Mouse (Mus musculus): ENCODE measurements around the gene Mroh3.

The Mroh3 gene

GRCm38 (mm10) chr1:136212803-136213202 lies at the start of gene Mroh3:
Gene Mroh3, minus strand, starts transcription at chr1:136212828.
- peak in 1 of 2 experiments; percentile 35 for DNase-seq (ENCODE audit: inconsistent age in 2 of 2, low spot score in 1 of 2)

DNA sequence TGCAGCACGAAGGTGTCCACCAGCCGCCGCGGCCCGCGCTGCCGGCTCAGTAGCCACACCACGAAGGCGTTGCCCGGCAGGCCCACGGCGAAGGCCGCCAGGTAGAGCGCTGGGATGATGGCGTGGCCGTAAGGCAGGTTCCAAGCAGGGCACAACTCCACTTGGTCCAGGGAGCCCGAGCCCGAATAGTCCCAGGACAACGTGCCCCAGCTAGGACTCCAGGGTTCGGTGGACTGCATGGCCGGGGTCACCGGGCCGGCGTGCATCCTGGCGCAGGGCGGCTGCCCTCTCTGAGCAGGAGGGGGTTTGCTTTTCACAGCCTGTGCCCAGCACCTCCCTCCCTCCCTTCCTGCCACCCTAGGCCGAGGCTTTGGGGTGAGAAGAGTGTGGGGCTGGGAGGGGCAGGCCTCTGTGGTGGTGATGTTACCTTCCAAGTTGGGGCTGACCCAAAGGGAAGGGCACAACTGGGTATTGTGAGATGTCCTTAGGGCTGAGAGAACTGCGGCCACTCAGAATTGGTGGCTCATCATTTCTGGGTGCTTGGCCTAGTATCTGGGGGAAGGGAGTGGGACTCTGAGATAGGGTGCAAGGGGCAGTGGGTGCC lies 48.1 kb upstream of the Mroh3 start, which contains the start of gene Gpr25:
Gene Gpr25, minus strand, starts transcription at position 239 of the 604 bp plus-strand sequence.
- DNase-seq (ENCODE audit: inconsistent age in 2 of 2, low spot score in 1 of 2) = no peak

- peak; percentile 37 to 77 for DNase-seq (ENCODE audit: inconsistent age in 2 of 2, low spot score in 1 of 2)
Observed at GRCm38 (mm10) chr1:136259893-136260634, 47.4 kb upstream of the Mroh3 start.

DNA sequence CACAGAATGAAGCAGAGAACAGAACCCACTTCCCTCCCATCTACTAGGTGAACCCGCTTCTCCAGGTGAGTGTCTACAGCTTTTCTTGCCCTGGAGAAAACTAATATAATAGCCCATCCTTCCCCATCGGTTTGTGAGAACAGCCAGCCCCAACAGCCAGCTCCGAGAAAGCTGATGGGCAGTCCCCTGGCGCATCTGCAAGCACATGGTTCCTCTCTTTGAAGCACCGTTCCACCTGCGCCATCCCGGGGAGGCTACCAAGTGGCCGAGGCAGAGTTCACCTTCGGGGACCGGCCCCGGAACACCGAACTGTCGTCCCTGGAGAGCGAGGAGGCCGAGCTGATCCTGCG lies 46.9 kb upstream of the Mroh3 start:
- no peak for DNase-seq (ENCODE audit: inconsistent age in 2 of 2, low spot score in 1 of 2)

DNA sequence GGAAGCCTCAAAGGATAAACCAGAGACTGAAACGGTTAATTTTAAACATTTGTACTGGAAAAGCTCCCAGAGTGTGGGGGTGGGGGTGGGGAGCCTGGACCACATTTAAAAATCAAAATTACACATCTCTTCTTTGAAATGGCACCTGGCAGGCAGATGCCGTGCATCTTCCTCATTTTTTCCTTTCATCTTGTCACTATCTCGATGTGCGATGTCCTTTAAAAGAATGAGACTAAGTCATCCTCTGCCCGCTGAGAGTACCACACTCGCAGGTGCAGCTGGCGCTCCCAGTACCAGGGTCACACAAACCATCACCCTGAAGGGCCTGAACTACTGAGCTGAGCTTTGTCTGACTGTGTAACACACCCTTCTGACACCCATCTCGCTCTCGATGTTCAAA lies 45.9 kb upstream of the Mroh3 start:
- DNase-seq (ENCODE audit: inconsistent age in 2 of 2, low spot score in 1 of 2) = no peak

GRCm38 (mm10) chr1:136255657-136256056 lies 43.0 kb upstream of the Mroh3 start:
- DNase-seq (ENCODE audit: inconsistent age in 2 of 2, low spot score in 1 of 2) = no peak

- no peak for DNase-seq (ENCODE audit: inconsistent age in 2 of 2, low spot score in 1 of 2)
Observed at GRCm38 (mm10) chr1:136255174-136255573, 42.5 kb upstream of the Mroh3 start.

GRCm38 (mm10) chr1:136254503-136255065 lies 42.0 kb upstream of the Mroh3 start:
- no peak for DNase-seq (ENCODE audit: inconsistent age in 2 of 2, low spot score in 1 of 2)

- DNase-seq (ENCODE audit: inconsistent age in 2 of 2, low spot score in 1 of 2) = no peak
Observed at GRCm38 (mm10) chr1:136253472-136253871, 40.8 kb upstream of the Mroh3 start.

- DNase-seq (ENCODE audit: inconsistent age in 2 of 2, low spot score in 1 of 2) = no peak
Observed at GRCm38 (mm10) chr1:136249662-136250061, 37.0 kb upstream of the Mroh3 start.

DNA sequence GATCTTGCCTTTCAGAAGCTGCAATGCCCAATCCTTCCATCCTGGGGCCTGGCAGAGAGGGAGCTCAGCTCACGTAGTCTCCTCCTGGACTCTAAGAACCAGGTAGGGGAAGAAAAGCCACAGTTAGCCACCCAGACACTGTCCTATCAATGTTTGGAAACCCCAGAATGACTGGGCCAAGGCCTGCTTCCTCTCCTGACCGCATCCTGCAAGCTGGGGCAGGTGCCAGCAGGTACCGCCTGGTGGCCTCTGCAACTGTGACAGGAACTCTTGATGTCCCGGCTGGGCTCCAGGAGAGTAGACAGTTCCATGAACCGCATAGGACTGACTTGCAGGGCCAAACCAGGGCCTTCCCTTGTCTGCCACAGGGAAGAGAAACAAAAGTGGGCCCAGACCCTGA lies 34.8 kb upstream of the Mroh3 start:
- DNase-seq (ENCODE audit: inconsistent age in 2 of 2, low spot score in 1 of 2) = no peak

- no peak for DNase-seq (ENCODE audit: inconsistent age in 2 of 2, low spot score in 1 of 2)
Observed at GRCm38 (mm10) chr1:136244469-136244868, 31.8 kb upstream of the Mroh3 start.

DNA sequence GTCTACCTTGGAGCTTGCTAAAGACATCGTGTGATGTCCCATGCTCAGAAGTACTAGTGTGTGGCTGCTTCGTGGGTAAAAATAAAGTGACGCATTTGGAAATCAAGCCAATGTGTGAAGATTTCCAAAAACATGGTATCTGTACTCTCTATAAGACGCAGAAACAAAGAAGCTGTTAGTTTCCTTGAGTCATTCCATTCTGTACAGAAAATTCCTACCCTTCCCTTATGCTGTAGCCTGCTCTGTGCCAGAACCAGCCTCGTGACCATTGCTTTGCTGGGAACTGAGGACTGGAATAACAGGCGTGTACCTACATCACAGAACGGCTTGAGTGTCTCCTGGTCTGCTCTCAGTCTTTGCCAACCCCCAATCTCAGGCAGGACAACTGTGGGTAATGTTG lies 29.2 kb upstream of the Mroh3 start:
- no peak for DNase-seq (ENCODE audit: inconsistent age in 2 of 2, low spot score in 1 of 2)

DNA sequence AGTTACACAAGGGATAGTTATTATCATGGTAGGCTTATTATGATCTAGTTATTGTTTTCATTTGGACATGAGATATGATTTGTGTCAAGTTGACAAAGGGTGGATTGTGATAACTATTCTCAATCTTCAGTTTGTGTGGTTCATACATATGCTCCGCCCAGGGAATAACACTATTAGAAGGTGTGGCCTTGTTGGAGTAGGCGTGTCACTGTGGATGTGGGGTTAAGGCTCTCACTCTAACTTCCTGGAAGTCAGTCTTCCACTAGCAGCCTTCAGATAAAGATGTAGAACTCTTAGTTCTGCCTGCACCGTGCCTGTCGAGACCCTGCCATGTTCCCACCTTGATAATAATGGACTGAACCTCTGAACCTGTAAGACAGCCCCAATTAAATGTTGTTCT lies 25.9 kb upstream of the Mroh3 start:
- no peak for DNase-seq (ENCODE audit: inconsistent age in 2 of 2, low spot score in 1 of 2)

- DNase-seq (ENCODE audit: inconsistent age in 2 of 2, low spot score in 1 of 2) = no peak
Observed at GRCm38 (mm10) chr1:136234595-136235092, 22.0 kb upstream of the Mroh3 start.

DNA sequence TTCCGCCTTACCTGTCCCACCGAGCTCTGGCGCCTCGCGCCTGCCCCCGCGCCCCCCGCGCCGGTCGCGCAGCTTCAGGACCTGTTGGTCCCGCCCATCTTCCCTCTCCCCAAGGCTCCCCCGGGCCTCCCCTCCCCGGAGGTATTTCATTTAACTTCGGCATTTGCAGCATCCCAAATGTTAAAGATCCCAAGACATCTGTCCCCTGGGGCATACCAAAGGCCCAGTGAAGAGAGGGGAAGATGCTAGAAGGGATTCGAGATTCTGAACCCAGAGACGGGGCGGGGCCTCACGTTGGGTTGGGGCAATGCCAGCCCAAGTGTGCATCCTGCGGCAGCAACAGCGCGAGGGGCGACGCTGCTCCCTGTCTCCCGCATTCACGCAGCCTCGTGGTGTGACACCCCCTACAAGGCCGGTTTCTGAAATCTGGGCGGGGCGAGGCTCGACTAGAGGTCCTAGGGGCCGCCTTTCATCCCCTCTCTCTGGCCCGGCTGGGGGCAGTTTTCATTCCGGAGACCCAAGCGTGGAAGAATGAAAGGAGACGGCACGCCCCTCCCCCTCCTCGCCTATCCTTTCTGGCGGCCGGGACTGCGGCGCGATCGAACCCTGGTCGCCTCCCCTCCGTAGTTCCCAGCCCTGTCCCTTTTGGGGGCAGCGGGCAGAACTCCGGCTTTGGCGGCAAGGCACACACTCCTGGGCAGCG lies 21.4 kb upstream of the Mroh3 start, which contains the start of gene Inava:
Gene Inava, minus strand, starts transcription at position 373 of the 703 bp plus-strand sequence.
- peak; percentile 27 to 67 for DNase-seq (ENCODE audit: inconsistent age in 2 of 2, low spot score in 1 of 2)

DNA sequence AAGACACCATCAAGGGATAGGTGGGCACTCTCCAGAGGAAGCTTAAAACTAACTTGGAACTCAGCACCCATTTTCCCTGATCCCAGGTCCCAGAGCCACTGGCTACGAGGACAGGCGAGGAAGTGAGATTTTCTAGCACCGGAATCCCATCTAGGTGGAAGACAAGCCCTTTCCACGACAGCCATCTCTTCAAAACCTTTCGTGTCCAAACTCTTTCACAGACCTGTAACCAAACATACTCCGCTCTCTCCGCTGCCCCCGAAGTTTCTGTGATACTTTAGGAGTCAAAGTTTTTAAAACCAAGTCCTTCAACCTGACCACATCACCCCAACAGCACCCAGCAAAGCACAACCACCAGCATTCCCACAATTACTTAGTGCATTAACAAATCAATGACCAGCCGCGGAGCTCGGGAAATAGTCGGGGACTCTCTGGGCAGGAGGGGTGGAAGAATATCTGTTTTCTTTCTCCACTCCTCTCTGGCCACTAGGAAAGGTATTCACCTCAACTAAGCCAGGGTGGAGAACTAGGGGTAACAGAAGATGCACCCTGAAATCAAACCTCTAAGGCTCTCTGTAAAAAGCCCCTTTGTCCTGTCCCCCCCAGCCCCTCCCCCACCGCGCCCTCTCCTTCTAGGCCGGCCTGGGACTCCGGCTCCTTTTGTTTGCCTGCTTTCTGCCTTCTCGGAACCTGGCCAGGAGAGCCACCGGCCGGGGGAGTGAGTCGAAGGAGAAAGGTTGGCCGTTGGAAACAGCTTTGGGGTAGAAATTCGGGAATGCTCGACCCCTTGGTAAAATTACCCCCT lies 20.6 kb upstream of the Mroh3 start:
- peak in 1 of 2 experiments; percentile 32 for DNase-seq (ENCODE audit: inconsistent age in 2 of 2, low spot score in 1 of 2)

DNA sequence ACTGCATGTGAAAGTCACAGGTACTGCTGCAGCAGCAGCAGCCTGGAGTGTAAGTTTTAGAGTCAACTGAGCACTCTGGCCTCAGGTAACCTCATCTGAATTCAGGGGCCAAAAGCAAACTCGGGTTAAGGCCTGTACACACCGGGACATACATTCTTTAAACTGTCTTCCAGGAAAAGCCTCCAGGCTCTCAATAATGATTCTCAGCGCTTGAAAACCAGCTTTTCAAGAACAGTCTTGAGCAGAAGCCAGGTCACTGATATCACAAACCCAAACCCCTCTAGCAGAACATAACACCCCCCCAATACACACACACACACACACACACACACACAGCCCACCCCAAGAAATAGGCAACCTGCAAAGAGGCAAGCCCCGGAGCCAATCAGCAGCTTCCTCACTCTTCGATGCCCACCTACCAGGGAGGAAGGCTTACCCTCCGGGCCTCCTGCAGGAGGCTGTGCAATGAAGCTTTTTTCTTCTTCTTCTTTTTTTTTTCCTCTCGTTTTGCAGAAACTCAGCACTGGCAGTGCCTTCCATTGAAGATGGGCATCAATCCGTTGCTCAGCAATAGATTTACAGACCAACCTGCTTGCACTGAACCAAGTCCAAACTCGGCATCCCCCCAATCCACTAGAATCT lies 19.8 kb upstream of the Mroh3 start:
- no peak for DNase-seq (ENCODE audit: inconsistent age in 2 of 2, low spot score in 1 of 2)

GRCm38 (mm10) chr1:136231596-136231995 lies 19.0 kb upstream of the Mroh3 start:
- DNase-seq (ENCODE audit: inconsistent age in 2 of 2, low spot score in 1 of 2) = no peak

DNA sequence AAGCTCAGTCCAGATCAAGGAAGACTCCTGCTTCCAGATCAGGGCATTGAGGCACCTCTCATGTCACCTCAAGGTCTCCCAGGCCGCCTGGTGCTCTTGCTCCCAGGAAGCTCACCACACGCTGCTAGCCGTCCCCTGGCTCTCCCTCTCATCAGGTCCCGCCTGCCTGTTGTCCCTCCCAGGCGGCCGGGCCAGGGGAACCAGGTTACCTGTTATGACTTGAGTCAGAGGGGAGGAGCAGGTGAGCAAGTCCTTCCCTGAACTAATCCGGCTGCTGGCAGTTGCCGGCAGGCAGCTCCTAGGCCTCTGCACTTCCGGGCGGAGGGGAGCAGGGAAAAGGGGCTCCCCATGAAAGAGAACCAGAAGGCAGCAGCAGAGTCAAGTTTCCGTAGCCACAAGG lies 17.6 kb upstream of the Mroh3 start:
- DNase-seq (ENCODE audit: inconsistent age in 2 of 2, low spot score in 1 of 2) = no peak

Measured in adrenal gland, adult (tissue).